Mouse (Mus musculus) intestine, embryonic 15.5 days (tissue): ENCODE data around the gene Gm49318. TPM values are rescaled to one million over a fixed set of nuclear protein-coding genes. Genes with fewer than 3 reads are reported as not detected.
A peak's percentile ranks its signal among the peaks of the same experiment; 100 is the strongest.

ENCODE experiments used
- ATAC-seq: fragments of 200-750 bp; cut with Nextera tagmentation; 2 replicates; pipeline ENCODE4 v1.8.0; 2017; ENCODE audit warnings: moderate TSS enrichment, moderate library complexity
- H3K27ac ChIP-seq: fragments of 300-500 bp; sonication (generic); 2 replicates; pipeline ENCODE4 v1.5.1; 2015; ENCODE audit warnings: mild to moderate bottlenecking, inconsistent platforms
- H3K27me3 ChIP-seq: fragments of 300-500 bp; sonication (generic); replicated peaks from 2 replicates; pipeline ENCODE4 v1.6.1; 2015; ENCODE audit warnings: inconsistent platforms
- H3K36me3 ChIP-seq: fragments of 300-500 bp; sonication (generic); 2 replicates; pipeline ENCODE4 v1.6.1; 2015; ENCODE audit warnings: inconsistent platforms
- H3K4me1 ChIP-seq: fragments of 300-500 bp; sonication (generic); replicated peaks from 2 replicates; pipeline ENCODE4 v1.6.1; 2015; ENCODE audit warnings: inconsistent platforms
- H3K4me2 ChIP-seq: fragments of 300-500 bp; sonication (generic); replicated peaks from 2 replicates; pipeline ENCODE4 v1.6.1; 2015; ENCODE audit warnings: mild to moderate bottlenecking, inconsistent platforms
- H3K4me3 ChIP-seq: fragments of 300-500 bp; sonication (generic); replicated peaks from 2 replicates; pipeline ENCODE4 v1.5.1; 2015; ENCODE audit warnings: inconsistent platforms
- H3K9ac ChIP-seq: fragments of 300-500 bp; sonication (generic); 2 replicates; pipeline ENCODE4 v1.6.1; 2015; ENCODE audit warnings: inconsistent platforms
- H3K9me3 ChIP-seq: fragments of 300-500 bp; sonication (generic); 2 replicates; pipeline ENCODE4 v1.6.1; 2016; ENCODE audit warnings: inconsistent platforms
- WGBS: fragments of 180-500 bp; shearing (Covaris S2); methylation state at CpG from one replicate; pipeline ENCODE4 v1.1.7; 2015; 5-methylcytosine and 5-hydroxymethylcytosine counted together
- polyA plus RNA-seq: library from polyadenylated mRNA; unstranded; fragments of >200 nt; fragmentation: Nextera tagmentation; extraction: Ambion mirVana; gene quantifications from 2 replicates; pipeline ENCODE4 v1.2.1, GENCODE M21; 2015

Gene Gm49318
- polyA plus RNA-seq, 1 experiment from 2014 or later = not detected

DNA sequence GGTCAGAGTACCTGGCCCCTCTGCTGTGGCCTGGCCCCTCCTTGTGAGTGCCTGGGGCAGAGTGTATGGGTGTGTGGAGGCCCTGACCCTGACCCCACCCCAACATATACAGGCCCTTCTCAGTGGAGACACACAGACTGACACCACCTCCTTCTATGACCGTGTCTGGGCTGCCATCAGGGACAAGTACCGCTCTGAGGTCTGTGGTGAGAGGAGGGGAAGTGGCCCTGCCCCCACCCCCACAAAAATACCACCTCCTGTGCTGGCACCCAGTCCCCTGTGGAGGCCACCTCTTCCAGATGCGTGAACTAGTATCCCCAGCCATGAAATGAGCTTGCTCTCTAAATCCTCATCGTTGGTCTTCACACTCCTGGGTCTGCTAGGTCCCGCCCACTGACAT lies 60.0 kb downstream of the Gm49318 start:
- H3K9ac ChIP-seq = no peak overlapping the region
- H3K9me3 ChIP-seq = no peaks in the 10 kb centered on the region
- no peak overlapping the region for H3K27ac ChIP-seq
- no peak overlapping the region for H3K4me2 ChIP-seq
- H3K4me3 ChIP-seq = no peak overlapping the region
- 0 out of 2 replicates have a peak, but pooled peaks have one; percentile 32 for ATAC-seq
- 79% methylated on average over 5 of the region's 5 CpGs for WGBS
- H3K27me3 ChIP-seq = no peaks in the 10 kb centered on the region
- H3K4me1 ChIP-seq = no peaks in the 10 kb centered on the region
- peaks cover 71% of the 10 kb centered on the region for H3K36me3 ChIP-seq

DNA sequence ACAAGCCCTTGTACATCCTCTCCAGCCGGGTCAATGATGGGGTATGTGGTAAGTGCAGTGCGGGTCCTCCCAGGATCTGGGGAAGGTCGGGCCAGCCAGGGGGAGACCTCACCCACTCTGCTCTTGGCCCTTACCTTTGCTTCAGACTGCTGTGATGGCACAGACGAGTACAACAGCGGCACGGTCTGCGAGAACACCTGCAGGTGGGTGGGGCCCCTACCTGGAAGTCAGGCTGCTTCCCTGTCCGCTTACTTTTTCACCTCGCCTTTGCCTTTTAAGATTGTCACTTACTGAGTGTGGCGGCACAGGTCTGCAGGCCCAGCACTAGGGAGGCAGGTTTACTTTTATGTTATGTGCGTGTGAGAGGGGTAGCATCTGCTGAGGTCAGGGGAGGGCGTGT lies 66.5 kb downstream of the Gm49318 start:
- Histone ChIP-seq H3K4me3 (0 out of 2 replicates have a peak overlapping the region, but pooled peaks have one; percentile 64), H3K9me3 (no peaks in the 10 kb centered on the region), H3K27me3 (no peaks in the 10 kb centered on the region), H3K27ac (no peak overlapping the region), H3K4me2 (peak overlapping the region; percentile 78; the same call in 1 of the 2 replicates), H3K4me1 (peaks cover 25% of the 10 kb centered on the region), H3K9ac (no peak overlapping the region), H3K36me3 (peaks cover 40% of the 10 kb centered on the region)
- 78% methylated on average over 12 of the region's 12 CpGs for WGBS
- ATAC-seq = no peak

DNA sequence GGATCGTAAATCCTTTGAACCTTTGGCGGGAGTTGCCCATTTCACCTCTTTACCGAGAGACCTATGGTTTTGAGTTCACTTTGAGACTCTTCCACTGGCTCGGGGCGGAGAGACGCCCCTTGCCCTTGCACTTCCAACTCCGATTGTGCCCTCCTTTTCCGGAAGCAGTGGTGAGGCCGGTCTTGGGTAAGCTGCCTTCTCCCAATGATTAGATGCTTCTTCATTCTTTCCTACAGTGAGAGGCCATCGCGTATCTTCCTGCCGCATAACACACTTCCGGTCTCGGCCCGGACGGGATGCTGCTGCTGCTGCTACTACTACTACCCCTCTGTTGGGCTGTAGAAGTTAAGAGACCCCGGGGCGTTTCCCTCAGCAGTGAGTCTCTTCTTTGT lies 67.9 kb downstream of the Gm49318 start:
- WGBS = under 1% methylated on average over 18 of the region's 18 CpGs

DNA sequence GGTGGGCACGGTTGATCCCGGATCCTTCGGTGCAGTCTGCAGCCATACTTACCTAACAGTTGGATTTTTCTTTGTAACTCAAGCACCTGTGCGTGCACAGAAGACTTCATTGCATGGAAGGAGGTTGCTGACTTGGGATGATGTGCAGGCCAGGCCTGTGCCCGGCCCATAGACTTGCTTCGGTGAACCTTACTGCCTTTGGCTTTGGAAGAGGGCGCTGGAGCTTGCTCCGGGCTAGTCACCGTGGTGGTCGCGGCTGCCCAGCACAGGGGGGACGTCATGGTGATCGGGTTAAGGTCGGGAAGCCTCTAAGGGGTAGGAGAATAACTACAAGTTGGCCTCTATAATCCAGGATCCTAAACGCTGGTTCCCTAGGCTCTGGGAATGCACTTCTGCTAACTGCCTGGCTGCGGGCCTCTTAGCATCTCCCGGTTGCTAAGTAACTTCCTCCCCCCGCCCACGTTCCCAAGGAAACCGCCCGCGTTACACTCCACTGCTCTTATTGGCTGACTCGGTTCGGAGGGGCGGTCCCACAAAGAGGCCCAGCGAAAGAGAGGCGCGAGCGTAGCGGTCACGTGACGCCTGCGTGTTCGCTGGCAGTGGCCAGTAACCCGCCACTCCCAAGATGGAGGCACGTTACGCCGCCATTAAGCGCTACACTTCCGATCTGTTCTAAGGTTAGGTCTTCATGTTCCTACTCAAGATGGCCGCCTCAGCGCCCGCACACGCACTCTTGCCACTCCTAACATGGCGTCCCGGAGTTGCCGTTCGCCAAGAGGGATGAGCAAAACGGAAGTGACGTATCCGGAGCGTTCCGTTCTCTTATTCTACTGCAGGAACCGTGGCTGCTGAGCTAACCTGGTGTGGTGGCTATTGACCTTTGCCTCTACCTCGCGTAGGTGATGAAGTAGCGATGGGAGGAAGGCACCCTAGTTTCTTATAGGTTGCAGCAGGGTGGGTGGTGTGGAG lies 68.6 kb downstream of the Gm49318 start, which contains the start of the genes Ccdc151 and Prkcsh:
Ccdc151 (minus strand) TSS at position 441 of the 969 bp plus-strand sequence.
Prkcsh (plus strand) TSS at position 613 of the 969 bp plus-strand sequence.
- peak within 1 kb of the TSS; percentile 64 for H3K27ac ChIP-seq
- WGBS = 6% methylated on average over 57 of the region's 57 CpGs
- no peaks in the 10 kb centered on the region for H3K27me3 ChIP-seq
- H3K9me3 ChIP-seq = no peaks in the 10 kb centered on the region
- H3K4me3 ChIP-seq = peak within 1 kb of the TSS; percentile 64
- H3K4me1 ChIP-seq = peaks cover 25% of the 10 kb centered on the region
- H3K9ac ChIP-seq = peak within 1 kb of the TSS; percentile 55
- peak within 1 kb of the TSS; percentile 78 for H3K4me2 ChIP-seq
- peaks cover 25% of the 10 kb centered on the region for H3K36me3 ChIP-seq
- peak; percentile 100 for ATAC-seq

More for the DNA sequence above, 67.9 kb downstream of the Gm49318 start:
- H3K9me3 ChIP-seq = no peaks in the 10 kb centered on the region
- peaks cover 29% of the 10 kb centered on the region for H3K36me3 ChIP-seq
- H3K27me3 ChIP-seq = no peaks in the 10 kb centered on the region
- peak overlapping the region; percentile 55 for H3K9ac ChIP-seq
- H3K4me1 ChIP-seq = peaks cover 25% of the 10 kb centered on the region
- H3K4me3 ChIP-seq = peak overlapping the region; percentile 64
- peak overlapping the region; percentile 64 for H3K27ac ChIP-seq
- H3K4me2 ChIP-seq = peak overlapping the region; percentile 78
- ATAC-seq = peak; percentile 35; the same call in 1 of the 2 replicates

- 84% methylated on average over 4 of the region's 4 CpGs for WGBS
- Histone ChIP-seq H3K27ac (no peak overlapping the region), H3K9ac (no peak overlapping the region), H3K36me3 (peaks cover 21% of the 10 kb centered on the region), H3K4me3 (no peak overlapping the region), H3K27me3 (no peaks in the 10 kb centered on the region), H3K9me3 (no peaks in the 10 kb centered on the region), H3K4me1 (peaks cover 25% of the 10 kb centered on the region), H3K4me2 (no peak overlapping the region)
- no peak for ATAC-seq
Observed at GRCm38 (mm10) chr9:22001633-22002032, 69.4 kb downstream of the Gm49318 start.

GRCm38 (mm10) chr9:22000296-22000695 lies 70.8 kb downstream of the Gm49318 start:
- Histone ChIP-seq H3K27ac (no peak overlapping the region), H3K9ac (no peak overlapping the region), H3K27me3 (no peaks in the 10 kb centered on the region), H3K9me3 (no peaks in the 10 kb centered on the region), H3K4me2 (no peak overlapping the region), H3K4me3 (no peak overlapping the region), H3K36me3 (peaks cover 10% of the 10 kb centered on the region; the same call in 1 of the 2 replicates), H3K4me1 (peaks cover 22% of the 10 kb centered on the region)
- ATAC-seq = no peak
- 89% methylated on average over 6 of the region's 6 CpGs for WGBS

DNA sequence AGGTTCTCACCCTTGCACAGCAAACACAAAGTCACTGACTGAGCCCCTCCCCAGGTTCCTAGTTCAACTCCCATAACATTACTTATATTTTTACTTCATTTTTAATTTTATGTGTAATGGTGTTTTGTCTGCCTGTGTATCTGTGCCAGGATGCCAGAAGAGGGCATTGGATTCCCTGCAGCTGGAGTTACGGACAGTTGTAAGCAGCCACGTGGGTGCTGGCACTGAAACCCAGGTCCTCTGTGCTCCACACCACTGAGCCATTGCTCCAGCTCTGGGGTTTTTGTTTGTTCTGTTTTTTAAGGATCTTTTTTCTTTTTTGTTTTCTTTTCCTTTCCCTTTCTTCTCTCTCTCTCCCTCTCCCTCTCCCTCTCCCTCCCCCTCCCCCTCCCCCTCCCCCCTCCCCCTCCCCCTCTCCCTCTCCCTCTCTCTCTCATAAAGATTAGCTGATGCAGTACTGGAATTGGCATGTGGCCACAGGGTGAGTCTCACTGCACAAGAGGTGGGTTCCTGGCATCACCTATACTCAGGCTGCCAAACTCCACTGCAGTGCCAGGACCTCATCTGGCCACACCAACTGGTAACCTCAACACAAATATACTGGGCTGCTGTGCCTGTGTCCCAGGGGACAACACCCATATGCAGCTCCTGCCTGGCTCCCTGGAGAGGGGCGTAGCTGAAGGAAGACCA lies 74.7 kb downstream of the Gm49318 start:
- no peak for ATAC-seq
- H3K9me3 ChIP-seq = no peaks in the 10 kb centered on the region
- no peak overlapping the region for H3K27ac ChIP-seq
- peaks cover 13% of the 10 kb centered on the region for H3K27me3 ChIP-seq
- H3K4me1 ChIP-seq = no peaks in the 10 kb centered on the region
- H3K36me3 ChIP-seq = no peaks in the 10 kb centered on the region
- 69% methylated on average over 3 of the region's 3 CpGs for WGBS
- H3K9ac ChIP-seq = no peak overlapping the region
- no peak overlapping the region for H3K4me2 ChIP-seq
- no peak overlapping the region for H3K4me3 ChIP-seq

DNA sequence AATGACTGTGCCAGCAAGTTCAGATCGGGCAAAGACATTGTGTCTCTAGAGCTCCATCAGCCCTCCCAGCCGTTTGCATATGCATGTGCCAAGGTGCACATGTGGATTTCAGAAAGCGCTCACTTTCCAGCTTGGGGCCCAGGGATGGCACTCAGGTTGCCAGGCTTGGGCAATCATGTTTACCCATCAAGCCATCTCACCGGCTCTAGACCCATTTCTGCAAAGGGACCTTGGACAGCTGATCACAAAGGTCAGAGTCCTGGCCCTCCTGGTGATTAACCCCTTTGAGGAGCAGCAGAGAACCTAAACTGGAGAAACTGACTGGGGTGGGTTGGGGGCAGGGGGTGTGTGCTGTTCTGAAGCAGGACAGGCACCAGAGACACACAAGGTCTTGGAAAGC lies 78.8 kb downstream of the Gm49318 start:
- Histone ChIP-seq H3K27me3 (peaks cover 54% of the 10 kb centered on the region), H3K4me1 (peaks cover 24% of the 10 kb centered on the region), H3K36me3 (no peaks in the 10 kb centered on the region), H3K4me2 (no peak overlapping the region), H3K4me3 (no peak overlapping the region), H3K27ac (no peak overlapping the region), H3K9me3 (no peaks in the 10 kb centered on the region), H3K9ac (no peak overlapping the region)
- ATAC-seq = no peak
- 69% methylated on average over 4 of the region's 4 CpGs for WGBS

DNA sequence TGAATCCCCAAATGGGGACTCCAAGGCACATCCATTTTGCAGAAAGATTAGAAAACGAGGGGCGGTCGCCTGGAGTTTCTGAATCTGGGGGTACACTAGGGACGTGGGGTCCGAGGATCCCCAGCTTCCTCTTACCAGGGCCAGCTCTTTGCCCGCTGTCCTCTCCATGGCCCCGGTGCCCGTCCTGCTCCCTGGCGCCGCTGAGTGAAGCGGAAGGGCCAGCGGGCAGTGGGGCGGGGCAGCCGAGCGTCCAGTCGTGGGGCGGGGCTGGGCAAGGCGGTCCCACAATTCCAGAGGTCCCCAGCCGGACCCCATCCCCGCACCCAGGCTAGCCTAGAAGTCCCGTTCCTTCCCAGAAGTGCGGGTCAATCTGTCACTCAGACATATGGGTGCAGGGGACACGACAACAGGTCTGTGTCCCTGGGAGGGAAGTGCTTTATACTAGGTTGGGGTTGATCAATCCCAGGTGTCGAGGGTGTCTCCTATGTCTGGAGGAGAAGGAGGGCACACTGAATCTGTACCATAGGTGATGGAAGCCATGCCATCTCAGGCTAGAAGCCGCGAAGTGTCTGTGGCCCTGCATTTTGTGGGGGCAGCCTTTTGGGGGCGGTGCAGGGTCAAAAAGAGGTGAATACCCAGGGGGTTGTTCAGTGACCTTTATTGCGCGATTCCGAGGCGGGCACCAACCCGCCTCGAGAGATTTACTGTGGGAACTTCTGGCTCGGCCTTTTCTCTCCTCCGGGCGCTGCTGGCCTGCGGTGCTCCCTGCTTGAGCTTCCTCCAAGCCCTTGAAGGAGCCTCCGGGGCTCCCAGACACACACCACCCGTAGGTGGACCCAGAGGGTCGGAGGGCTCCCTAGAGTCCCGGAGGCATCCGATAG lies 81.6 kb downstream of the Gm49318 start, which contains the start of gene Rgl3:
Rgl3 (minus strand) TSS at position 217 of the 881 bp plus-strand sequence.
- Histone ChIP-seq H3K4me1 (peaks cover 24% of the 10 kb centered on the region), H3K4me2 (peak within 1 kb of the TSS; percentile 77), H3K4me3 (peak within 1 kb of the TSS; percentile 40), H3K27me3 (peaks cover 63% of the 10 kb centered on the region), H3K27ac (no peak within 1 kb of the TSS), H3K9ac (peak within 1 kb of the TSS; percentile 47), H3K36me3 (no peaks in the 10 kb centered on the region), H3K9me3 (no peaks in the 10 kb centered on the region)
- WGBS = 1% methylated on average over 42 of the region's 42 CpGs
- peak; percentile 67 for ATAC-seq

DNA sequence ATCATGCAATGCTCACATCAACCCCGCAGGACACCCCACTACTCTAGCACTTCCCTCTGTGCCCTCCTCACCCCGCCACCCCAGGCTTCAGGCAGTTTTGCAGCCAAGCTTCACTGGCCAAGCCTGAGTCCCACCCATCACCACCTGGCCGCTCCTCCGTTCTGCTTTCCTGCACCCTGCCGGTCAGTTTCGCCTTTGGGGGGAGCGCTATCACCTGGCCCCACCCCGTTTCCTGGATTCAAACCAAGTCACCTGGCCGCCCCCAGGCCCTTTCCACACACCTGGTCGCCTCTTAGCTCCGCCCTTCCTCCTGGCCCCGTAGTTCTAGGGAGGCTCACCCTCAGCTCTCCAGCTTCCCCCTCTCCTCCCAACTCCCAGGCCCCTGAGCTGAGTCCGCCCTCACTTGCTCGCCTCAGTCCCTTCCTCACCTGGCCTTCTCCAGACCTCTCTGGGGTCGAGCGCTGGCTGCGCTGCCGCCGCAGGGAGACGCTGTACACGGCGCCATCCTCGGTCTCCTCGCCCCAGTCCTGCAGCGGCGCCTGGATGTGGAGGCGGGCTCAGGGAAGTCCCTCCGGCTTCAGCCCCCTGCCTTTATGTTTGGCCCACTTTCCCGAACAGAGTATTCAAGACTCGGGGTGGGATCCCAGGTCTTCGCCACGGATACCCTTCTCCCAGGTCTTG lies 82.5 kb downstream of the Gm49318 start:
- Histone ChIP-seq H3K4me2 (peak overlapping the region; percentile 77), H3K9ac (peak overlapping the region; percentile 47), H3K9me3 (no peaks in the 10 kb centered on the region), H3K4me3 (peak overlapping the region; percentile 40), H3K36me3 (no peaks in the 10 kb centered on the region), H3K27ac (no peak overlapping the region), H3K4me1 (peaks cover 24% of the 10 kb centered on the region), H3K27me3 (peaks cover 63% of the 10 kb centered on the region)
- peak; percentile 48 for ATAC-seq
- 2% methylated on average over 32 of the region's 32 CpGs for WGBS
